Mouse (Mus musculus): ENCODE data around the gene Enkur.
A peak's percentile ranks its signal among the peaks of the same experiment; 100 is the strongest.
"Not testable (repeated sequence)": the region's sequence is repeated elsewhere in the genome, so short reads cannot be mapped to it uniquely, and the experiment has no call there.

The Enkur gene

GRCm38 (mm10) chr2:21204912-21205830, at the start of gene Enkur, which contains the start of gene Thnsl1:
Gene Enkur (minus strand): TSS chr2:21205365.
Gene Thnsl1 (plus strand): TSS chr2:21205724.
- peak; percentile 99 for DNase-seq

GRCm38 (mm10) chr2:21254308-21254707, 49.1 kb upstream of the Enkur start:
- no peak for DNase-seq

GRCm38 (mm10) chr2:21253644-21254043, 48.5 kb upstream of the Enkur start:
- no peak for DNase-seq

- DNase-seq: no peak
These were observed 40.4 kb upstream of the Enkur start for GRCm38 (mm10) chr2:21245477-21246102.

GRCm38 (mm10) chr2:21244986-21245385, 39.8 kb upstream of the Enkur start:
- DNase-seq: no peak

GRCm38 (mm10) chr2:21244104-21244503, 38.9 kb upstream of the Enkur start:
- not testable (repeated sequence) for DNase-seq

GRCm38 (mm10) chr2:21236846-21237245, 31.7 kb upstream of the Enkur start:
- peak; percentile 14 for DNase-seq

- no peak for DNase-seq
These were observed 30.8 kb upstream of the Enkur start for GRCm38 (mm10) chr2:21235844-21236386.

- DNase-seq: peak; percentile 61
These were observed 29.9 kb upstream of the Enkur start for GRCm38 (mm10) chr2:21234871-21235648.

GRCm38 (mm10) chr2:21231147-21231546, 26.0 kb upstream of the Enkur start:
- no peak for DNase-seq

GRCm38 (mm10) chr2:21230276-21230675, 25.1 kb upstream of the Enkur start:
- no peak for DNase-seq

GRCm38 (mm10) chr2:21222453-21223384, 17.6 kb upstream of the Enkur start:
- DNase-seq: no peak

- no peak for DNase-seq
These were observed 10.1 kb upstream of the Enkur start for GRCm38 (mm10) chr2:21215284-21215683.

GRCm38 (mm10) chr2:21214322-21214721, 9.2 kb upstream of the Enkur start:
- DNase-seq: no peak

- DNase-seq: no peak
These were observed 6.2 kb upstream of the Enkur start for GRCm38 (mm10) chr2:21211361-21211760.

- DNase-seq: no peak
These were observed 1.1 kb upstream of the Enkur start for GRCm38 (mm10) chr2:21206278-21206677.

GRCm38 (mm10) chr2:21205831-21206159, 630 bp upstream of the Enkur start:
- DNase-seq: no peak

GRCm38 (mm10) chr2:21202754-21203153, 2.4 kb downstream of the Enkur start:
- DNase-seq: no peak

- no peak for DNase-seq
These were observed 6.1 kb downstream of the Enkur start for GRCm38 (mm10) chr2:21199051-21199450.

- DNase-seq: no peak
These were observed 9.9 kb downstream of the Enkur start for GRCm38 (mm10) chr2:21195233-21195632.

GRCm38 (mm10) chr2:21191232-21191631, 13.9 kb downstream of the Enkur start:
- no peak for DNase-seq

GRCm38 (mm10) chr2:21188610-21189009, 16.6 kb downstream of the Enkur start:
- no peak for DNase-seq

Data from lung, postnatal 10 days (tissue).